Mouse (Mus musculus): ENCODE results near the gene Zmiz1.

GRCm38 (mm10) chr14:25461676-25462385 is 2.8 kb downstream of the Zmiz1 start:
- TF ChIP-seq CTCF (conservative IDR thresholded peaks at IDR 0.05 in 1 of 2, IDR thresholded peaks at IDR 0.05 in 1 of 2; ENCODE audit: low read depth in 2 of 2, low read length in 2 of 2) (no peak), ZC3H11A (IDR thresholded peaks at IDR 0.05; ENCODE audit: low read depth, low read length) (no peak)

Data from CH12.LX (cell line).